Mouse (Mus musculus): ENCODE data around the gene Crybb1. TPM values are rescaled to one million over a fixed set of nuclear protein-coding genes. Genes with fewer than 3 reads are reported as not detected.
A peak's percentile ranks its signal among the peaks of the same experiment; 100 is the strongest.

Gene Crybb1
- polyA plus RNA-seq, 1 experiment from 2014 or later, result 0.83 TPM

- peak; percentile 5; the same call in 1 of the 2 replicates for ATAC-seq (ENCODE audit: low FRiP score, low TSS enrichment)
- H3K9ac ChIP-seq (ENCODE audit: low read depth, low read length), result no peak overlapping the region
- H3K27me3 ChIP-seq (ENCODE audit: control insufficient read depth, insufficient read depth, low read length), result peaks cover 54% of the 10 kb centered on the region
- H3K4me3 ChIP-seq (ENCODE audit: low read length), result peak overlapping the region; percentile 41
- H3K4me1 ChIP-seq (ENCODE audit: control insufficient read depth, insufficient read depth, low read length), result peaks cover 11% of the 10 kb centered on the region; the same call in 1 of the 2 replicates
- no peaks in the 10 kb centered on the region for H3K36me3 ChIP-seq (ENCODE audit: control insufficient read depth, insufficient read depth, low read length)
- H3K4me2 ChIP-seq (replicated peaks; ENCODE audit: low read depth, low read length), result peak overlapping the region; percentile 61
- WGBS, result 2% methylated on average over 13 of the region's 13 CpGs
- H3K27ac ChIP-seq (ENCODE audit: low read depth, low read length), result no peak overlapping the region
- H3K9me3 ChIP-seq (ENCODE audit: control insufficient read depth, low read length), result no peaks in the 10 kb centered on the region
Observed at GRCm38 (mm10) chr5:112227898-112228239, 27.7 kb upstream of the Crybb1 start.

- peak overlapping the region; percentile 41 for H3K4me3 ChIP-seq (ENCODE audit: low read length)
- peaks cover 11% of the 10 kb centered on the region; the same call in 1 of the 2 replicates for H3K4me1 ChIP-seq (ENCODE audit: control insufficient read depth, insufficient read depth, low read length)
- no peaks in the 10 kb centered on the region for H3K36me3 ChIP-seq (ENCODE audit: control insufficient read depth, insufficient read depth, low read length)
- peak overlapping the region; percentile 40; the same call in 1 of the 2 replicates for H3K9ac ChIP-seq (ENCODE audit: low read depth, low read length)
- peaks cover 54% of the 10 kb centered on the region for H3K27me3 ChIP-seq (ENCODE audit: control insufficient read depth, insufficient read depth, low read length)
- H3K9me3 ChIP-seq (ENCODE audit: control insufficient read depth, low read length), result no peaks in the 10 kb centered on the region
- peak; percentile 48 for ATAC-seq (ENCODE audit: low FRiP score, low TSS enrichment)
- peak overlapping the region; percentile 61 for H3K4me2 ChIP-seq (replicated peaks; ENCODE audit: low read depth, low read length)
- no peak overlapping the region for H3K27ac ChIP-seq (ENCODE audit: low read depth, low read length)
- WGBS, result 1% methylated on average over 57 of the region's 57 CpGs
Observed at GRCm38 (mm10) chr5:112228240-112229076, 27.2 kb upstream of the Crybb1 start.

- WGBS, result 67% methylated on average over 5 of the region's 5 CpGs
- H3K27ac ChIP-seq (ENCODE audit: low read depth, low read length), result no peak overlapping the region
- no peak overlapping the region for H3K4me3 ChIP-seq (ENCODE audit: low read length)
- H3K27me3 ChIP-seq (ENCODE audit: control insufficient read depth, insufficient read depth, low read length), result peaks cover 24% of the 10 kb centered on the region
- H3K9ac ChIP-seq (ENCODE audit: low read depth, low read length), result no peak overlapping the region
- no peaks in the 10 kb centered on the region for H3K36me3 ChIP-seq (ENCODE audit: control insufficient read depth, insufficient read depth, low read length)
- ATAC-seq (ENCODE audit: low FRiP score, low TSS enrichment), result no peak
- H3K4me1 ChIP-seq (ENCODE audit: control insufficient read depth, insufficient read depth, low read length), result 0 out of 2 replicates have a peak, but pooled peaks cover 3% of the 10 kb centered on the region
- H3K9me3 ChIP-seq (ENCODE audit: control insufficient read depth, low read length), result no peaks in the 10 kb centered on the region
- no peak overlapping the region for H3K4me2 ChIP-seq (replicated peaks; ENCODE audit: low read depth, low read length)
Observed at GRCm38 (mm10) chr5:112235806-112236205, 19.8 kb upstream of the Crybb1 start.

- Histone ChIP-seq H3K27me3 (ENCODE audit: control insufficient read depth, insufficient read depth, low read length) (peaks cover 20% of the 10 kb centered on the region), H3K36me3 (ENCODE audit: control insufficient read depth, insufficient read depth, low read length) (no peaks in the 10 kb centered on the region), H3K9ac (ENCODE audit: low read depth, low read length) (no peak overlapping the region), H3K9me3 (ENCODE audit: control insufficient read depth, low read length) (no peaks in the 10 kb centered on the region), H3K4me3 (ENCODE audit: low read length) (no peak overlapping the region), H3K4me2 (replicated peaks; ENCODE audit: low read depth, low read length) (no peak overlapping the region), H3K4me1 (ENCODE audit: control insufficient read depth, insufficient read depth, low read length) (0 out of 2 replicates have a peak, but pooled peaks cover 3% of the 10 kb centered on the region), H3K27ac (ENCODE audit: low read depth, low read length) (no peak overlapping the region)
- no peak for ATAC-seq (ENCODE audit: low FRiP score, low TSS enrichment)
- WGBS, result 82% methylated on average over 2 of the region's 2 CpGs
Observed at GRCm38 (mm10) chr5:112236631-112237030, 19.0 kb upstream of the Crybb1 start.

GRCm38 (mm10) chr5:112237439-112237838, 18.2 kb upstream of the Crybb1 start:
- Histone ChIP-seq H3K36me3 (ENCODE audit: control insufficient read depth, insufficient read depth, low read length) (no peaks in the 10 kb centered on the region), H3K27me3 (ENCODE audit: control insufficient read depth, insufficient read depth, low read length) (peaks cover 18% of the 10 kb centered on the region; the same call in 1 of the 2 replicates), H3K27ac (ENCODE audit: low read depth, low read length) (no peak overlapping the region), H3K4me2 (replicated peaks; ENCODE audit: low read depth, low read length) (peak overlapping the region; percentile 24; the same call in 1 of the 2 replicates), H3K4me1 (ENCODE audit: control insufficient read depth, insufficient read depth, low read length) (0 out of 2 replicates have a peak, but pooled peaks cover 3% of the 10 kb centered on the region), H3K9ac (ENCODE audit: low read depth, low read length) (peak overlapping the region; percentile 31; the same call in 1 of the 2 replicates), H3K9me3 (ENCODE audit: control insufficient read depth, low read length) (no peaks in the 10 kb centered on the region), H3K4me3 (ENCODE audit: low read length) (no peak overlapping the region)
- peak; percentile 32; the same call in 1 of the 2 replicates for ATAC-seq (ENCODE audit: low FRiP score, low TSS enrichment)
- WGBS, result 1% methylated on average over 16 of the region's 16 CpGs

GRCm38 (mm10) chr5:112237866-112238570, 17.6 kb upstream of the Crybb1 start:
- Histone ChIP-seq H3K9ac (ENCODE audit: low read depth, low read length) (no peak overlapping the region), H3K9me3 (ENCODE audit: control insufficient read depth, low read length) (no peaks in the 10 kb centered on the region), H3K27ac (ENCODE audit: low read depth, low read length) (no peak overlapping the region), H3K27me3 (ENCODE audit: control insufficient read depth, insufficient read depth, low read length) (peaks cover 18% of the 10 kb centered on the region; the same call in 1 of the 2 replicates), H3K4me1 (ENCODE audit: control insufficient read depth, insufficient read depth, low read length) (peaks cover 3% of the 10 kb centered on the region; the same call in 1 of the 2 replicates), H3K4me2 (replicated peaks; ENCODE audit: low read depth, low read length) (peak overlapping the region; percentile 24; the same call in 1 of the 2 replicates), H3K4me3 (ENCODE audit: low read length) (no peak overlapping the region), H3K36me3 (ENCODE audit: control insufficient read depth, insufficient read depth, low read length) (no peaks in the 10 kb centered on the region)
- no peak for ATAC-seq (ENCODE audit: low FRiP score, low TSS enrichment)
- WGBS, result 57% methylated on average over 8 of the region's 9 CpGs

GRCm38 (mm10) chr5:112238781-112239482, 16.7 kb upstream of the Crybb1 start:
- WGBS, result 86% methylated on average over 3 of the region's 3 CpGs
- Histone ChIP-seq H3K27ac (ENCODE audit: low read depth, low read length) (no peak overlapping the region), H3K9me3 (ENCODE audit: control insufficient read depth, low read length) (no peaks in the 10 kb centered on the region), H3K4me1 (ENCODE audit: control insufficient read depth, insufficient read depth, low read length) (peaks cover 3% of the 10 kb centered on the region; the same call in 1 of the 2 replicates), H3K9ac (ENCODE audit: low read depth, low read length) (no peak overlapping the region), H3K36me3 (ENCODE audit: control insufficient read depth, insufficient read depth, low read length) (no peaks in the 10 kb centered on the region), H3K4me2 (replicated peaks; ENCODE audit: low read depth, low read length) (no peak overlapping the region), H3K27me3 (ENCODE audit: control insufficient read depth, insufficient read depth, low read length) (peaks cover 18% of the 10 kb centered on the region; the same call in 1 of the 2 replicates), H3K4me3 (ENCODE audit: low read length) (no peak overlapping the region)
- ATAC-seq (ENCODE audit: low FRiP score, low TSS enrichment), result no peak

- H3K27me3 ChIP-seq (ENCODE audit: control insufficient read depth, insufficient read depth, low read length), result peaks cover 18% of the 10 kb centered on the region; the same call in 1 of the 2 replicates
- no peak overlapping the region for H3K27ac ChIP-seq (ENCODE audit: low read depth, low read length)
- H3K4me1 ChIP-seq (ENCODE audit: control insufficient read depth, insufficient read depth, low read length), result peaks cover 3% of the 10 kb centered on the region; the same call in 1 of the 2 replicates
- H3K4me3 ChIP-seq (ENCODE audit: low read length), result no peak overlapping the region
- no peak overlapping the region for H3K9ac ChIP-seq (ENCODE audit: low read depth, low read length)
- no peak overlapping the region for H3K4me2 ChIP-seq (replicated peaks; ENCODE audit: low read depth, low read length)
- 1% methylated on average over 10 of the region's 10 CpGs for WGBS
- no peaks in the 10 kb centered on the region for H3K9me3 ChIP-seq (ENCODE audit: control insufficient read depth, low read length)
- no peaks in the 10 kb centered on the region for H3K36me3 ChIP-seq (ENCODE audit: control insufficient read depth, insufficient read depth, low read length)
- ATAC-seq (ENCODE audit: low FRiP score, low TSS enrichment), result peak; percentile 78
Observed at GRCm38 (mm10) chr5:112240761-112241160, 14.9 kb upstream of the Crybb1 start.
